Mouse (Mus musculus) lung, embryonic 15.5 days (tissue): ENCODE results near the gene Gramd4. TPM values are rescaled to one million over a fixed set of nuclear protein-coding genes. Genes with fewer than 3 reads are reported as not detected.
"Not testable (repeated sequence)": the region's sequence is repeated elsewhere in the genome, so short reads cannot be mapped to it uniquely, and the experiment has no call there.

ENCODE experiments used
- ATAC-seq: fragments of 200-750 bp; cut with Nextera tagmentation; 2 replicates; pipeline ENCODE4 v1.8.0; 2017; ENCODE audit warnings: moderate number of reproducible peaks, borderline replicate concordance; ENCODE audit not compliant: low FRiP score, low TSS enrichment; ENCODE audit errors: extremely low read depth
- H3K27ac ChIP-seq: fragments of 300-500 bp; sonication (generic); 2 replicates; pipeline ENCODE4 v1.5.1; 2015; ENCODE audit warnings: moderate library complexity, mild to moderate bottlenecking, inconsistent platforms
- H3K27me3 ChIP-seq: fragments of 300-500 bp; sonication (generic); 2 replicates; pipeline ENCODE4 v1.6.1; 2015; ENCODE audit warnings: inconsistent platforms
- H3K36me3 ChIP-seq: fragments of 300-500 bp; sonication (generic); 2 replicates; pipeline ENCODE4 v1.6.1; 2015; ENCODE audit warnings: inconsistent platforms
- H3K4me1 ChIP-seq: fragments of 300-500 bp; sonication (generic); 2 replicates; pipeline ENCODE4 v1.6.1; 2015; ENCODE audit warnings: inconsistent platforms
- H3K4me2 ChIP-seq: fragments of 300-500 bp; sonication (generic); 2 replicates; pipeline ENCODE4 v1.6.1; 2015; ENCODE audit warnings: inconsistent platforms, mild to moderate bottlenecking, moderate library complexity
- H3K4me3 ChIP-seq: fragments of 300-500 bp; sonication (generic); 2 replicates; pipeline ENCODE4 v1.5.1; 2015; ENCODE audit warnings: mild to moderate bottlenecking, inconsistent platforms
- H3K9ac ChIP-seq: fragments of 300-500 bp; sonication (generic); 2 replicates; pipeline ENCODE4 v1.6.1; 2015; ENCODE audit warnings: inconsistent platforms
- H3K9me3 ChIP-seq: fragments of 300-500 bp; sonication (generic); 2 replicates; pipeline ENCODE4 v1.6.1; 2016; ENCODE audit warnings: inconsistent platforms
- WGBS: fragments of 180-500 bp; shearing (Covaris S2); methylation state at CpG from one replicate; pipeline ENCODE4 v1.1.7; 2015; 5-methylcytosine and 5-hydroxymethylcytosine counted together
- polyA plus RNA-seq: library from polyadenylated mRNA; unstranded; fragments of >200 nt; fragmentation: Nextera tagmentation; extraction: Ambion mirVana; gene quantifications from 2 replicates; pipeline ENCODE4 v1.2.1, GENCODE M21; 2015

The Gramd4 gene
- polyA plus RNA-seq, 1 experiment from 2014 or later = 14.6 TPM

- ATAC-seq = no peak
- Histone ChIP-seq H3K4me2 (no peak overlapping the region), H3K4me1 (peaks cover 91% of the 10 kb centered on the region), H3K27me3 (no peaks in the 10 kb centered on the region), H3K9me3 (no peaks in the 10 kb centered on the region), H3K4me3 (no peak overlapping the region), H3K27ac (peak overlapping the region; percentile 39; the same call in 1 of the 2 replicates), H3K36me3 (no peaks in the 10 kb centered on the region), H3K9ac (no peak overlapping the region)
- 36% methylated on average over 16 of the region's 16 CpGs for WGBS
These were observed 115.9 kb downstream of the Gramd4 start for GRCm38 (mm10) chr15:86173136-86173985.

GRCm38 (mm10) chr15:86175253-86176050 lies 118.0 kb downstream of the Gramd4 start:
- WGBS = 63% methylated on average over 3 of the region's 3 CpGs
- no peak for ATAC-seq

GRCm38 (mm10) chr15:86176166-86176565 lies 118.7 kb downstream of the Gramd4 start:
- 63% methylated on average over 10 of the region's 10 CpGs for WGBS
- peaks cover 76% of the 10 kb centered on the region for H3K4me1 ChIP-seq
- H3K27me3 ChIP-seq = no peaks in the 10 kb centered on the region
- no peak for ATAC-seq
- no peak overlapping the region for H3K4me3 ChIP-seq
- H3K36me3 ChIP-seq = no peaks in the 10 kb centered on the region
- no peak overlapping the region for H3K4me2 ChIP-seq
- no peaks in the 10 kb centered on the region for H3K9me3 ChIP-seq
- H3K9ac ChIP-seq = no peak overlapping the region
- peak overlapping the region; percentile 90 for H3K27ac ChIP-seq

More at GRCm38 (mm10) chr15:86175253-86176050, 118.0 kb downstream of the Gramd4 start:
- Histone ChIP-seq H3K36me3 (no peaks in the 10 kb centered on the region), H3K27me3 (no peaks in the 10 kb centered on the region), H3K4me2 (no peak overlapping the region), H3K9me3 (no peaks in the 10 kb centered on the region), H3K4me1 (peaks cover 79% of the 10 kb centered on the region), H3K4me3 (no peak overlapping the region), H3K9ac (no peak overlapping the region), H3K27ac (no peak overlapping the region)

GRCm38 (mm10) chr15:86176771-86177702 lies 119.5 kb downstream of the Gramd4 start:
- WGBS = 31% methylated on average over 22 of the region's 22 CpGs
- peak overlapping the region; percentile 29 for H3K4me2 ChIP-seq
- peaks cover 77% of the 10 kb centered on the region for H3K4me1 ChIP-seq
- H3K36me3 ChIP-seq = no peaks in the 10 kb centered on the region
- H3K27ac ChIP-seq = peak overlapping the region; percentile 90
- peak; percentile 86 for ATAC-seq
- H3K9ac ChIP-seq = no peak overlapping the region
- H3K27me3 ChIP-seq = no peaks in the 10 kb centered on the region
- H3K9me3 ChIP-seq = no peaks in the 10 kb centered on the region
- H3K4me3 ChIP-seq = no peak overlapping the region

- H3K9ac ChIP-seq, H3K4me3 ChIP-seq, H3K4me2 ChIP-seq, H3K36me3 ChIP-seq, H3K27me3 ChIP-seq, H3K9me3 ChIP-seq: not testable (repeated sequence)
- peak; percentile 86; the same call in 1 of the 2 replicates for ATAC-seq
- H3K4me1 ChIP-seq = peaks cover 77% of the 10 kb centered on the region
- peak overlapping the region; percentile 70 for H3K27ac ChIP-seq
- WGBS = 63% methylated on average over 2 of the region's 2 CpGs
These were observed 120.3 kb downstream of the Gramd4 start for GRCm38 (mm10) chr15:86177703-86178251.

- H3K27ac ChIP-seq = peak overlapping the region; percentile 70; the same call in 1 of the 2 replicates
- H3K4me1 ChIP-seq = peaks cover 76% of the 10 kb centered on the region
- ATAC-seq = no peak
- H3K4me2 ChIP-seq = no peak overlapping the region
- H3K4me3 ChIP-seq = no peak overlapping the region
- no peak overlapping the region for H3K9ac ChIP-seq
- 87% methylated on average over 6 of the region's 6 CpGs for WGBS
- no peaks in the 10 kb centered on the region for H3K36me3 ChIP-seq
- H3K9me3 ChIP-seq = no peaks in the 10 kb centered on the region
- H3K27me3 ChIP-seq = no peaks in the 10 kb centered on the region
These were observed 121.1 kb downstream of the Gramd4 start for GRCm38 (mm10) chr15:86178594-86178993.

GRCm38 (mm10) chr15:86180427-86180826 lies 122.9 kb downstream of the Gramd4 start:
- Histone ChIP-seq H3K27ac (no peak overlapping the region), H3K9ac (no peak overlapping the region), H3K4me2 (no peak overlapping the region), H3K36me3 (no peaks in the 10 kb centered on the region), H3K9me3 (no peaks in the 10 kb centered on the region), H3K4me1 (peaks cover 67% of the 10 kb centered on the region), H3K4me3 (no peak overlapping the region), H3K27me3 (no peaks in the 10 kb centered on the region)
- no peak for ATAC-seq
- WGBS = 69% methylated on average over 4 of the region's 4 CpGs

GRCm38 (mm10) chr15:86181321-86181720 lies 123.8 kb downstream of the Gramd4 start:
- not testable (repeated sequence) for H3K9ac ChIP-seq, H3K36me3 ChIP-seq, H3K4me3 ChIP-seq, ATAC-seq, H3K27me3 ChIP-seq, H3K9me3 ChIP-seq, H3K4me2 ChIP-seq
- Histone ChIP-seq H3K27ac (peak overlapping the region; percentile 70; the same call in 1 of the 2 replicates), H3K4me1 (peaks cover 65% of the 10 kb centered on the region)
- WGBS = 87% methylated on average over 3 of the region's 3 CpGs

GRCm38 (mm10) chr15:86181941-86182439 lies 124.5 kb downstream of the Gramd4 start:
- H3K27me3 ChIP-seq = no peaks in the 10 kb centered on the region
- no peak for ATAC-seq
- 12% methylated on average over 11 of the region's 11 CpGs for WGBS
- peaks cover 64% of the 10 kb centered on the region for H3K4me1 ChIP-seq
- no peaks in the 10 kb centered on the region for H3K9me3 ChIP-seq
- no peaks in the 10 kb centered on the region for H3K36me3 ChIP-seq
- peak overlapping the region; percentile 25 for H3K4me2 ChIP-seq
- no peak overlapping the region for H3K4me3 ChIP-seq
- H3K27ac ChIP-seq = peak overlapping the region; percentile 70
- no peak overlapping the region for H3K9ac ChIP-seq

- no peak for ATAC-seq
These were observed 125.2 kb downstream of the Gramd4 start for GRCm38 (mm10) chr15:86182646-86183045.

GRCm38 (mm10) chr15:86183484-86183883 lies 126.0 kb downstream of the Gramd4 start:
- H3K27ac ChIP-seq = no peak overlapping the region
- no peaks in the 10 kb centered on the region for H3K27me3 ChIP-seq
- 92% methylated on average over 8 of the region's 8 CpGs for WGBS
- H3K9ac ChIP-seq = no peak overlapping the region
- H3K4me2 ChIP-seq = peak overlapping the region; percentile 32
- no peak overlapping the region for H3K4me3 ChIP-seq
- H3K4me1 ChIP-seq = peaks cover 62% of the 10 kb centered on the region
- no peak for ATAC-seq
- H3K36me3 ChIP-seq = no peaks in the 10 kb centered on the region
- H3K9me3 ChIP-seq = no peaks in the 10 kb centered on the region

More at GRCm38 (mm10) chr15:86182646-86183045, 125.2 kb downstream of the Gramd4 start:
- 40% methylated on average over 13 of the region's 13 CpGs for WGBS
- peaks cover 61% of the 10 kb centered on the region for H3K4me1 ChIP-seq
- H3K36me3 ChIP-seq = no peaks in the 10 kb centered on the region
- H3K4me3 ChIP-seq = no peak overlapping the region
- H3K27me3 ChIP-seq = no peaks in the 10 kb centered on the region
- H3K4me2 ChIP-seq = peak overlapping the region; percentile 25
- peak overlapping the region; percentile 70 for H3K27ac ChIP-seq
- H3K9ac ChIP-seq = peak overlapping the region; percentile 11; the same call in 1 of the 2 replicates
- H3K9me3 ChIP-seq = no peaks in the 10 kb centered on the region
